Mouse (Mus musculus): ENCODE results near the gene Slc25a24. TPM values are rescaled to one million over a fixed set of nuclear protein-coding genes. Genes with fewer than 3 reads are reported as not detected.

Slc25a24 gene
- total and polyA plus RNA-seq, 3 experiments = 0.08 TPM; not detected in 2

GRCm38 (mm10) chr3:109157481-109157880 lies 34.5 kb downstream of the Slc25a24 start:
- Histone ChIP-seq H3K4me3 (replicated peaks in 1 of 3; ENCODE audit: low read depth in 2 of 3, low read length in 2 of 3, poor library complexity in 1 of 3) (no peak overlapping the region), H3K27ac (ENCODE audit: insufficient read depth, low read depth) (no peak overlapping the region), H3K79me2 (replicated peaks; ENCODE audit: control insufficient read depth, extremely low read depth, insufficient read depth, poor library complexity, severe bottlenecking) (no peaks in the 10 kb centered on the region), H3K9me3 (replicated peaks; ENCODE audit: low read length) (no peaks in the 10 kb centered on the region), H3K36me3 (replicated peaks in 1 of 2; ENCODE audit: control insufficient read depth in 1 of 2, insufficient read depth in 1 of 2, low read length in 1 of 2) (no peaks in the 10 kb centered on the region), H3K4me2 (ENCODE audit: insufficient read depth, low read depth, poor library complexity, severe bottlenecking) (no peak overlapping the region), H3K27me3 (replicated peaks) (no peaks in the 10 kb centered on the region), H3K9ac (ENCODE audit: insufficient read depth, low read depth) (no peak overlapping the region), H3K4me1 (ENCODE audit: control insufficient read depth in 1 of 2, insufficient read depth in 2 of 2) (no peaks in the 10 kb centered on the region)
- DNase-seq (ENCODE audit: extremely low read depth) = no peak
- in situ Hi-C loops (cut with MboI; ENCODE audit: low pct_ligation_motif_present, low pct_unique_long_range_greater_than_20kb, low sequenced_read_pairs) = no loop called here
- dilution Hi-C loops (cut with MboI; ENCODE audit: extremely low pct_ligation_motif_present, extremely low pct_unique_long_range_greater_than_20kb, low sequenced_read_pairs) = no loop called here
- TF ChIP-seq ELF1 (IDR thresholded peaks at IDR 0.05; ENCODE audit: low read depth, low read length) (no peak), USF1 (IDR thresholded peaks at IDR 0.05; ENCODE audit: low read depth, low read length) (no peak), ETS1 (conservative IDR thresholded peaks at IDR 0.05; ENCODE audit: low read depth, low read length) (no peak), PAX5 (IDR thresholded peaks at IDR 0.05; ENCODE audit: low read length) (no peak), USF2 (conservative IDR thresholded peaks at IDR 0.05; ENCODE audit: low read depth, low read length) (no peak)

GRCm38 (mm10) chr3:109164088-109164487 lies 41.1 kb downstream of the Slc25a24 start:
- Histone ChIP-seq H3K27ac (ENCODE audit: insufficient read depth, low read depth) (no peak overlapping the region), H3K36me3 (replicated peaks in 1 of 2; ENCODE audit: control insufficient read depth in 1 of 2, insufficient read depth in 1 of 2, low read length in 1 of 2) (no peaks in the 10 kb centered on the region), H3K27me3 (replicated peaks) (no peaks in the 10 kb centered on the region), H3K79me2 (replicated peaks; ENCODE audit: control insufficient read depth, extremely low read depth, insufficient read depth, poor library complexity, severe bottlenecking) (no peaks in the 10 kb centered on the region), H3K4me1 (ENCODE audit: control insufficient read depth in 1 of 2, insufficient read depth in 2 of 2) (peaks cover 0 to 7% of the 10 kb centered on the region in 2 experiments; a peak in 2 of 4 replicates), H3K9ac (ENCODE audit: insufficient read depth, low read depth) (no peak overlapping the region), H3K4me2 (ENCODE audit: insufficient read depth, low read depth, poor library complexity, severe bottlenecking) (no peak overlapping the region), H3K4me3 (replicated peaks in 1 of 3; ENCODE audit: low read depth in 2 of 3, low read length in 2 of 3, poor library complexity in 1 of 3) (no peak overlapping the region), H3K9me3 (replicated peaks; ENCODE audit: low read length) (no peaks in the 10 kb centered on the region)
- no peak for DNase-seq (ENCODE audit: extremely low read depth)
- in situ Hi-C loops (cut with MboI; ENCODE audit: low pct_ligation_motif_present, low pct_unique_long_range_greater_than_20kb, low sequenced_read_pairs) (no loop called here), dilution Hi-C loops (cut with MboI; ENCODE audit: extremely low pct_ligation_motif_present, extremely low pct_unique_long_range_greater_than_20kb, low sequenced_read_pairs) (no loop called here)
- no peak for TF ChIP-seq MEF2A (IDR thresholded peaks at IDR 0.05; ENCODE audit: borderline replicate concordance, low read depth, low read length)

- H3K27me3 ChIP-seq (replicated peaks) = no peaks in the 10 kb centered on the region
- dilution Hi-C loops (cut with MboI; ENCODE audit: extremely low pct_ligation_motif_present, extremely low pct_unique_long_range_greater_than_20kb, low sequenced_read_pairs) (no loop called here), in situ Hi-C loops (cut with MboI; ENCODE audit: low pct_ligation_motif_present, low pct_unique_long_range_greater_than_20kb, low sequenced_read_pairs) (no loop called here)
- H3K4me1 ChIP-seq (ENCODE audit: control insufficient read depth in 1 of 2, insufficient read depth in 2 of 2) = peaks cover 0 to 9% of the 10 kb centered on the region in 2 experiments; a peak in 2 of 4 replicates
- H3K4me2 ChIP-seq (ENCODE audit: insufficient read depth, low read depth, poor library complexity, severe bottlenecking) = no peak overlapping the region
- no peak overlapping the region for H3K27ac ChIP-seq (ENCODE audit: insufficient read depth, low read depth)
- no peaks in the 10 kb centered on the region for H3K9me3 ChIP-seq (replicated peaks; ENCODE audit: low read length)
- no peak overlapping the region for H3K4me3 ChIP-seq (replicated peaks in 1 of 3; ENCODE audit: low read depth in 2 of 3, low read length in 2 of 3, poor library complexity in 1 of 3)
- H3K9ac ChIP-seq (ENCODE audit: insufficient read depth, low read depth) = no peak overlapping the region
- DNase-seq (ENCODE audit: extremely low read depth) = no peak
- H3K36me3 ChIP-seq (replicated peaks in 1 of 2; ENCODE audit: control insufficient read depth in 1 of 2, insufficient read depth in 1 of 2, low read length in 1 of 2) = no peaks in the 10 kb centered on the region
- H3K79me2 ChIP-seq (replicated peaks; ENCODE audit: control insufficient read depth, extremely low read depth, insufficient read depth, poor library complexity, severe bottlenecking) = no peaks in the 10 kb centered on the region
- TF ChIP-seq MEF2A (IDR thresholded peaks at IDR 0.05; ENCODE audit: borderline replicate concordance, low read depth, low read length) = no peak
- TF ChIP-seq POLR2A (IDR thresholded peaks at IDR 0.05; ENCODE audit: low read depth, low read length) = no peak
- TF ChIP-seq MXI1 (IDR thresholded peaks at IDR 0.05; ENCODE audit: low read depth, low read length) = no peak
- no peak for TF ChIP-seq BHLHE40 (IDR thresholded peaks at IDR 0.05; ENCODE audit: low read depth, low read length)
These were observed 41.7 kb downstream of the Slc25a24 start for GRCm38 (mm10) chr3:109164644-109165043.
